Mouse (Mus musculus): ENCODE measurements at regions not wholly inside any gene's neighbourhood (a gene's known extent, or its start where the extent isn't known, plus 50 kb on each side); places are given as distances from the start of the nearest gene placed in this dataset.

- ATAC-seq (replicated peaks; ENCODE audit: insufficient number of reproducible peaks, low FRiP score, low TSS enrichment): no peak
- H3K4me3 ChIP-seq (ENCODE audit: low read depth, low read length): no peak overlapping the region
- WGBS (ENCODE audit: insufficient replicate concordance): 35% methylated on average over 20 of the region's 20 CpGs
- peak overlapping the region; percentile 53 for H3K4me2 ChIP-seq
- H3K27me3 ChIP-seq (ENCODE audit: control insufficient read depth, insufficient read depth, low read length): no peaks in the 10 kb centered on the region
- H3K36me3 ChIP-seq (ENCODE audit: control insufficient read depth, insufficient read depth, low read length): no peaks in the 10 kb centered on the region
- no peak overlapping the region for H3K27ac ChIP-seq (ENCODE audit: low read depth, low read length)
- H3K4me1 ChIP-seq (ENCODE audit: control insufficient read depth, insufficient read depth, low read length): no peaks in the 10 kb centered on the region
- H3K9me3 ChIP-seq (replicated peaks; ENCODE audit: control insufficient read depth, low read length): no peaks in the 10 kb centered on the region
- H3K9ac ChIP-seq (ENCODE audit: low read depth, low read length): no peak overlapping the region
These were observed 90.3 kb downstream of the Mex3b start for GRCm38 (mm10) chr7:82957208-82957977.

GRCm38 (mm10) chr7:82970599-82970998, 103.5 kb downstream of the Mex3b start:
- no peak for ATAC-seq (replicated peaks; ENCODE audit: insufficient number of reproducible peaks, low FRiP score, low TSS enrichment)
- 76% methylated on average over 1 of the region's 1 CpGs for WGBS (ENCODE audit: insufficient replicate concordance)
- Histone ChIP-seq H3K4me1 (ENCODE audit: control insufficient read depth, insufficient read depth, low read length) (no peaks in the 10 kb centered on the region), H3K9ac (ENCODE audit: low read depth, low read length) (no peak overlapping the region), H3K4me2 (no peak overlapping the region), H3K4me3 (ENCODE audit: low read depth, low read length) (no peak overlapping the region), H3K27me3 (ENCODE audit: control insufficient read depth, insufficient read depth, low read length) (no peaks in the 10 kb centered on the region), H3K27ac (ENCODE audit: low read depth, low read length) (no peak overlapping the region), H3K36me3 (ENCODE audit: control insufficient read depth, insufficient read depth, low read length) (no peaks in the 10 kb centered on the region), H3K9me3 (replicated peaks; ENCODE audit: control insufficient read depth, low read length) (no peaks in the 10 kb centered on the region)

- H3K4me2 ChIP-seq: no peak overlapping the region
- no peak overlapping the region for H3K27ac ChIP-seq (ENCODE audit: low read depth, low read length)
- H3K4me1 ChIP-seq (ENCODE audit: control insufficient read depth, insufficient read depth, low read length): no peaks in the 10 kb centered on the region
- H3K36me3 ChIP-seq (ENCODE audit: control insufficient read depth, insufficient read depth, low read length): no peaks in the 10 kb centered on the region
- no peak for ATAC-seq (replicated peaks; ENCODE audit: insufficient number of reproducible peaks, low FRiP score, low TSS enrichment)
- no peaks in the 10 kb centered on the region for H3K27me3 ChIP-seq (ENCODE audit: control insufficient read depth, insufficient read depth, low read length)
- no peak overlapping the region for H3K9ac ChIP-seq (ENCODE audit: low read depth, low read length)
- 87% methylated on average over 5 of the region's 5 CpGs for WGBS (ENCODE audit: insufficient replicate concordance)
- no peaks in the 10 kb centered on the region for H3K9me3 ChIP-seq (replicated peaks; ENCODE audit: control insufficient read depth, low read length)
- H3K4me3 ChIP-seq (ENCODE audit: low read depth, low read length): no peak overlapping the region
These were observed 104.1 kb downstream of the Mex3b start for GRCm38 (mm10) chr7:82971244-82971643.

DNA sequence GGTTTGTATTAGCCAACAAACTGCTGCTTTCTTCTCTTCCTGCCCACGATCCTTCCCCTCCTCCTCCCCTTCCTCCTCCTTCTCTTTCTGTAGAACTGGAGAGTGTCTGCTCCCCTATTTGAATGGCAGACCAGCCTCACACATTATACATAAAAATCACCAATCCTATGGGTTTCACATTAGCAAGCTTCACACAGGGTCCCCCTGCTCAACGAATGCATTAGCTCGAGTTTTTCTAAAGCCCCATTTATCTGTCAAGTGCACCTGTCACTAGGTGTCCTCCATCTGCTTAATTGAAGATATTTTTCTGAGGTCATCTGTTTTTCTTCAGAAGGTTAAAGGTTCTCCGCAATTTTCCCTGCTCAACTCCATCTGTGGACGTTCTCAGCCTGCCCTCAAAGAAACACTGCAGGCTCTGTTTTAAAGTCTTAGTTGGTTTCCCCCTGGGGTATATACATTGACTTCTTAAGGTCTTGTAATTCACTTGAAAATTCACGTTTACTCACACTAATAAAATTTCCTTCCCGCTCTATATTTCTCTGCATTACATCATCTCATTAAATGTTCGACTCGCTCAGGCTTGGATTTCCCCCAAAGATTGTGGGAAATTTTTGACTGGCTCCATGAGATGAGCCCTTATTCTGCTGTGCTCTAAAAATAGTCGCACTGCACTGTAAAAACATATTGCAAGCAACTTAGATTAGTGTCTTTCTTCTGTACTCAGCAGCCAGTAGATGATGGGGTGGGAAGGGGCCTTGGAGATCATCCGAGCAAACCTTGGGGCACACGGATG, 105.3 kb downstream of the Mex3b start:
- Histone ChIP-seq H3K36me3 (ENCODE audit: control insufficient read depth, insufficient read depth, low read length) (no peaks in the 10 kb centered on the region), H3K9me3 (replicated peaks; ENCODE audit: control insufficient read depth, low read length) (no peaks in the 10 kb centered on the region), H3K9ac (ENCODE audit: low read depth, low read length) (no peak overlapping the region), H3K27me3 (ENCODE audit: control insufficient read depth, insufficient read depth, low read length) (no peaks in the 10 kb centered on the region), H3K4me1 (ENCODE audit: control insufficient read depth, insufficient read depth, low read length) (no peaks in the 10 kb centered on the region), H3K27ac (ENCODE audit: low read depth, low read length) (no peak overlapping the region), H3K4me3 (ENCODE audit: low read depth, low read length) (no peak overlapping the region), H3K4me2 (no peak overlapping the region)
- 55% methylated on average over 12 of the region's 12 CpGs for WGBS (ENCODE audit: insufficient replicate concordance)
- no peak for ATAC-seq (replicated peaks; ENCODE audit: insufficient number of reproducible peaks, low FRiP score, low TSS enrichment)

GRCm38 (mm10) chr7:82990708-82991107, 123.6 kb downstream of the Mex3b start:
- H3K27ac ChIP-seq (ENCODE audit: low read depth, low read length): no peak overlapping the region
- no peak overlapping the region for H3K9ac ChIP-seq (ENCODE audit: low read depth, low read length)
- no peak overlapping the region for H3K4me2 ChIP-seq
- H3K36me3 ChIP-seq (ENCODE audit: control insufficient read depth, insufficient read depth, low read length): no peaks in the 10 kb centered on the region
- no peaks in the 10 kb centered on the region for H3K9me3 ChIP-seq (replicated peaks; ENCODE audit: control insufficient read depth, low read length)
- H3K4me1 ChIP-seq (ENCODE audit: control insufficient read depth, insufficient read depth, low read length): no peaks in the 10 kb centered on the region
- ATAC-seq (replicated peaks; ENCODE audit: insufficient number of reproducible peaks, low FRiP score, low TSS enrichment): no peak
- no peaks in the 10 kb centered on the region for H3K27me3 ChIP-seq (ENCODE audit: control insufficient read depth, insufficient read depth, low read length)
- H3K4me3 ChIP-seq (ENCODE audit: low read depth, low read length): no peak overlapping the region

DNA sequence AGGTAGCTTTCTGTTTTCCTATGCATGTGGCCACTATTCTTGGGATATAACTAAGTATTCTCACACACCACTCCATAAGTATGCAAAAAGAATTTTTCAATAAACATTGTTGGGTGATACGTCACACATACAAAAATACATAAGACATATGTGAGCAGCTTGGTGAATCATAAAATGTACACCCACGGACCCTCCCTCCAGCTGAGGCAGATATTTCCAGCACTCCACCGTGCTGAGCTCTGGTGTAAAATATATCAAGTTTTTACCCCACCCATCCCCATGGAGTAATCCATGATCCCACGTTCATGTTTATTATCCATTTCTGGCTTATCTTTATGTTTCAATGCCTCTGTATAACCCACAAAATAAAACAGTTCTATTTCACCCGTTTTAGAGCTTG, 126.0 kb downstream of the Mex3b start:
- Histone ChIP-seq H3K27ac (ENCODE audit: low read depth, low read length) (no peak overlapping the region), H3K9me3 (replicated peaks; ENCODE audit: control insufficient read depth, low read length) (no peaks in the 10 kb centered on the region), H3K4me2 (no peak overlapping the region), H3K9ac (ENCODE audit: low read depth, low read length) (no peak overlapping the region), H3K4me1 (ENCODE audit: control insufficient read depth, insufficient read depth, low read length) (no peaks in the 10 kb centered on the region), H3K36me3 (ENCODE audit: control insufficient read depth, insufficient read depth, low read length) (no peaks in the 10 kb centered on the region), H3K27me3 (ENCODE audit: control insufficient read depth, insufficient read depth, low read length) (no peaks in the 10 kb centered on the region), H3K4me3 (ENCODE audit: low read depth, low read length) (no peak overlapping the region)
- WGBS (ENCODE audit: insufficient replicate concordance): 73% methylated on average over 5 of the region's 5 CpGs
- no peak for ATAC-seq (replicated peaks; ENCODE audit: insufficient number of reproducible peaks, low FRiP score, low TSS enrichment)

- no peak overlapping the region for H3K4me2 ChIP-seq
- no peaks in the 10 kb centered on the region for H3K27me3 ChIP-seq (ENCODE audit: control insufficient read depth, insufficient read depth, low read length)
- no peaks in the 10 kb centered on the region for H3K4me1 ChIP-seq (ENCODE audit: control insufficient read depth, insufficient read depth, low read length)
- WGBS (ENCODE audit: insufficient replicate concordance): 79% methylated on average over 2 of the region's 2 CpGs
- H3K36me3 ChIP-seq (ENCODE audit: control insufficient read depth, insufficient read depth, low read length): no peaks in the 10 kb centered on the region
- H3K9ac ChIP-seq (ENCODE audit: low read depth, low read length): no peak overlapping the region
- H3K9me3 ChIP-seq (replicated peaks; ENCODE audit: control insufficient read depth, low read length): no peaks in the 10 kb centered on the region
- no peak for ATAC-seq (replicated peaks; ENCODE audit: insufficient number of reproducible peaks, low FRiP score, low TSS enrichment)
- H3K4me3 ChIP-seq (ENCODE audit: low read depth, low read length): no peak overlapping the region
- no peak overlapping the region for H3K27ac ChIP-seq (ENCODE audit: low read depth, low read length)
These were observed 131.7 kb downstream of the Mex3b start for GRCm38 (mm10) chr7:82998848-82999247.

- H3K4me3 ChIP-seq (ENCODE audit: low read depth, low read length): no peak overlapping the region
- H3K4me1 ChIP-seq (ENCODE audit: control insufficient read depth, insufficient read depth, low read length): no peaks in the 10 kb centered on the region
- ATAC-seq (replicated peaks; ENCODE audit: insufficient number of reproducible peaks, low FRiP score, low TSS enrichment): no peak
- H3K4me2 ChIP-seq: no peak overlapping the region
- no peaks in the 10 kb centered on the region for H3K27me3 ChIP-seq (ENCODE audit: control insufficient read depth, insufficient read depth, low read length)
- no peaks in the 10 kb centered on the region for H3K36me3 ChIP-seq (ENCODE audit: control insufficient read depth, insufficient read depth, low read length)
- H3K9ac ChIP-seq (ENCODE audit: low read depth, low read length): no peak overlapping the region
- WGBS (ENCODE audit: insufficient replicate concordance): 76% methylated on average over 4 of the region's 4 CpGs
- H3K9me3 ChIP-seq (replicated peaks; ENCODE audit: control insufficient read depth, low read length): no peaks in the 10 kb centered on the region
- no peak overlapping the region for H3K27ac ChIP-seq (ENCODE audit: low read depth, low read length)
These were observed 140.4 kb downstream of the Mex3b start for GRCm38 (mm10) chr7:83007540-83007939.

- Histone ChIP-seq H3K36me3 (ENCODE audit: control insufficient read depth, insufficient read depth, low read length) (no peaks in the 10 kb centered on the region), H3K9me3 (replicated peaks; ENCODE audit: control insufficient read depth, low read length) (no peaks in the 10 kb centered on the region), H3K9ac (ENCODE audit: low read depth, low read length) (no peak overlapping the region), H3K27ac (ENCODE audit: low read depth, low read length) (no peak overlapping the region), H3K27me3 (ENCODE audit: control insufficient read depth, insufficient read depth, low read length) (no peaks in the 10 kb centered on the region), H3K4me3 (ENCODE audit: low read depth, low read length) (no peak overlapping the region), H3K4me1 (ENCODE audit: control insufficient read depth, insufficient read depth, low read length) (no peaks in the 10 kb centered on the region), H3K4me2 (no peak overlapping the region)
- 73% methylated on average over 2 of the region's 2 CpGs for WGBS (ENCODE audit: insufficient replicate concordance)
- no peak for ATAC-seq (replicated peaks; ENCODE audit: insufficient number of reproducible peaks, low FRiP score, low TSS enrichment)
These were observed 145.0 kb downstream of the Mex3b start for GRCm38 (mm10) chr7:83012145-83012544.
